Mouse (Mus musculus) adrenal gland, postnatal 14 days (tissue): ENCODE measurements around the gene Patz1. TPM values are rescaled to one million over a fixed set of nuclear protein-coding genes. Genes with fewer than 3 reads are reported as not detected.

ENCODE experiments used
- total RNA-seq: library from RNA; stranded (reverse); gene quantifications from 2 replicates; pipeline ENCODE4 v1.2.3, GENCODE M21; 2021

The Patz1 gene
- total RNA-seq, 1 experiment from 2014 or later, result 31.6 TPM

Other genes starting within 250 kb of the Patz1 start
- gene Sfi1, start 95.4 kb upstream of the Patz1 start, total RNA-seq, result 39.4 and 60.7 TPM in 2 replicates
- 57.0 and 61.1 TPM in 2 replicates for gene Eif4enif1, start 86.5 kb upstream of the Patz1 start, total RNA-seq
- gene Drg1, start 22.5 kb upstream of the Patz1 start, total RNA-seq, result 93.9 and 95.9 TPM in 2 replicates
- gene Pik3ip1, start 41.5 kb downstream of the Patz1 start, total RNA-seq, result 11.1 and 24.2 TPM in 2 replicates
- 21.4 and 30.6 TPM in 2 replicates for gene Limk2, start 120.3 kb downstream of the Patz1 start, total RNA-seq
- gene Rnf185, start 163.5 kb downstream of the Patz1 start, total RNA-seq, result 28.9 and 33.8 TPM in 2 replicates
- gene Pla2g3, start 199.4 kb downstream of the Patz1 start, total RNA-seq, result 0.15 and 0.19 TPM in 2 replicates
- 0.75 and 0.82 TPM in 2 replicates for gene Inpp5j, start 215.9 kb downstream of the Patz1 start, total RNA-seq
- gene Selenom, start 225.8 kb downstream of the Patz1 start, total RNA-seq, result 33.6 and 33.8 TPM in 2 replicates